Mouse (Mus musculus): ENCODE data around the gene Lrrc27.

GRCm38 (mm10) chr7:139257752-139258542 lies 45.2 kb downstream of the Lrrc27 start:
- TF ChIP-seq CTCF (IDR thresholded peaks at IDR 0.05; ENCODE audit: low read depth): no peak
- no peak for TF ChIP-seq EP300 (IDR thresholded peaks at IDR 0.05; ENCODE audit: low read depth)
